Mouse (Mus musculus): ENCODE measurements around the gene Ccdc73. TPM values are rescaled to one million over a fixed set of nuclear protein-coding genes. Genes with fewer than 3 reads are reported as not detected.

The Ccdc73 gene
- total RNA-seq, 4 experiments from 2014 or later: 3.7 to 5.6 (median 5.2) TPM

DNA sequence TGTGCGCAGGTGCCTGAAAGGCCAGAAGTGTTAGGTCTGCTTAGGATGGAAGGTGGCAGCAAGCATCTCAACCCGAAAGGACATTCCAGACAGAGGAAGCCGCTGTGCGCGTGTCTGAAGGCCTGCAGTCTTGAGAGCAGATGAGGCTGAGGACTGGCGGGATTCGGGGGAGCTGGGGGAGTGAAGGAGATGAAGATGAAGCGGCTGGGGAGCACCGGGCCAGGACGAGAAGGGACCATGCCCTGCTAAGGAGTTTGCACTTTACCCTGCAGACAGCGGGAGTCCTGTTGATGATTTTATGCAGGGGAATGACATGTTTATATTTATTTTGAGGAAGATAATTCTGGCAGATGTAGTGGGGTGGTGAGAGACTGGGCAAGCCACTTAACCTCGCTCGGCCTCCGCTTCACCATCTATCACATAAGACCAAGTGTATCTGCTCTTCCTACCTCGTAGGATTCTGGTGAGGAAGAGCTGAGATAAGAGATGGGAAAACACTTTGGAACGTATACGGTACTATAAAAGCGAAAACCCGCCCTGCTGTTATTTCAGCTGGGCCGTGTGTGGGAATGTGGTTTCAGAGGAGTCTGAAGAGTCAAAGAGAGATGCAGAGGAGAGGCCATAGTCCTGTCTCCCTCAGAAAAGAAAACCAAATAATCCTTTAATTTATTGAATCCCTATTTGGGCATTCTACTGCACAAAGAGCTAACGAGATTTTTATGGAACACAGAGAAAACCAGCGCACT, 159.5 kb downstream of the Ccdc73 start:
- no peak for DNase-seq (ENCODE audit: low spot score)

DNA sequence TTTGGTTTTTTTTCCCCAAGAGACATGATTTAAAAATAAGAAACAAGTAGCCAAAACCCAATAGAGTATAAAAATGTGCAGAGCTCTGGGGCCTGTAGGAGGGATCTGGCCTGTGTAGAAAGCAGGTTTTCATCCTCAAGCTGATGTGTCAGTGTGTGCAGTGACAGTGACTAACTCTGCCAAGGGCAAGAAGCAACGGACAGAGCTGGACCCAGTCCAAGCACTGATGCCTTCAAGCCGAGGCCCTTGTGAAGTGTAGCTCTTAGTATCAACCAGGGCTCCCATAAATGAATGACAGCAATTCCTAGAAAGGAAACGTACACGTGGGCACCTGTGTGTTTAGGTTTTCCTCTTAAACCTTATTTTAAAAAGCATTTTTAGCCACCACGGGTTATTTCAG, 161.2 kb downstream of the Ccdc73 start:
- DNase-seq (ENCODE audit: low spot score): no peak

DNA sequence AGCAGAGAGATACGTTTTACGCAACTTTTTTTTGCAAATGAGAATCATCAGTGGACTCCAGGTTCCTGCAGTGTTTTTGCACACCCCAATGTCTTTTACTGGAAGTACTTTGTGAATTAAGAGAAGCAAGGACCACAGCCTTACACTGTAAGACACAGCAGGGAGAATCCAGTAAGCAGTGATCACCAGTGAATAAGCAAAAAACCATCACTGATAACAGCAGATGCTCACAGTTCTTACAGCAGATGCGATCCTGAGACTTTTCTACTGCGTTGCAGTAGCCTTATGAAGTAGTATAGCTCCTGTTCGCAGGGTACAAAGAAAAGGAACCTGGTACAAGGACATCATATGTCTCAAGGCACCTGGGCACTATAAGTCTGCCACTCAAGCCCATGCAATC, 162.9 kb downstream of the Ccdc73 start:
- DNase-seq (ENCODE audit: low spot score): no peak

DNA sequence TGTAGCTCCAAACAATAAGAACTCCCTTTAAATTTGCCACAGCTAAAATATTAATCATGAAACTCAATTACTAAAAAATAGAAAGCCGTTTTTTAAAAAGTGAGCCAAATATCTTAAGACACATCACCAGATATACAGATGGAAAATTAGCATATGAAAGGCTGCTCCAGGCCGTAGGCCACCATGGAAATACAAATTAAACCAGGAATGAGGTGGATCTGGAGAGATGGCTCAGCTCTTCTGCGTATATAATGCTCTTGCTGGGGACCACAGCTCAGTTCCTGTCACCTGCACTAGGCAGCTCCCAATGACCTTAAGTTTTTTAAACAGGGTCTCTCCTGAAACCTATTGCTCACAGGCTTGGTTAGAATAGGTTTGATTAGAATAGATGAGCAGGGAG, 166.5 kb downstream of the Ccdc73 start:
- DNase-seq (ENCODE audit: low spot score): no peak

DNA sequence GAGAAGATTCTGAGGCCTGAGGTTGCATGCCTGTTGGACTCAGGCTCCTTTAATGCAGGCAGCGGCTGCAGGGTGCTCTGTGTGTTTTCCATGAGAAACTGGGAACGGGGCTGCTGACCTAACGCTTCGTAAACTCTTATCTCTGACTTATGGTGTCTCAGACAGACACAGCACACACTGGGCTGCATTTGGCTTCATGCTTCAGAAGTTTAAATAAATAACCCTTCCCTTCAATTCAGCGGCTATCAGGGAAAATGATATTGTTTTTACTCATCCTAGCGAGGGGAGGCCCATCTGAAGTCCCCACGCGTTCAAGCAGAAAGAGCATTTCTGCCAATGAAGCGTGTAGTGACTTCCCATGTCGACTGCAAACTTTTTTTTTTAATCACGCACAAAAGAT, 168.4 kb downstream of the Ccdc73 start:
- DNase-seq (ENCODE audit: low spot score): no peak

DNA sequence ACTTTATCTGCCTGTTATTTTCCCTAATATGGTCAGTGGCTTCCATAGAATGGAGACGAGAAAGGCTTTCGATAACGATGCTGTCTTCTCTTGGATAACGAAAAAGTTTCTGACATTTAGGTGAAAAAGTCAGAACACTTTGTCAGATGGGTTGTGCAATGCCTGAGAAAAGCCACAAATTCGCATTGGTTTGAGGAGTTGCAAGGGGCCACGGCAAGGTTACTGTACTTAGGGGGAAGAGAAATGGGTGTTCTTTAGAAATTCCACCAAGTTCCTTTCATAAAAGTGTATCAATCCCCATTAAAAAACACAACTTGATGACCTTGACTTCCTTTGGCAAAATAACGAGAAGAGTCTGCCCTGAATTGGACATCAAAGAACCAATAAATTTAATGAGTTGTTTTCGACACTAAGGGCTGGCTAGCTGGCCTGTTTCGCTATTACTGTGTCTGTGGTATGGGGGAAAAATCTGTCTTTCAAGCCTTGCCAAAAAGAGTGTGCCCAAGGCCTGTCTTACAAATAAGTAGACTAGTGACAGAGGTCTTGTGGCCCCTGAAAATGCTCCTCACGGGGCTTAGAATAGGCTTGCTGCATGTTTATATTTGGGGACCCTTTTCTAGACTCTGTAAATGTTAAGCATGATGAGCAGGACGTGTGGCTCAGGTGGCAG, 168.9 kb downstream of the Ccdc73 start:
- no peak for DNase-seq (ENCODE audit: low spot score)

DNA sequence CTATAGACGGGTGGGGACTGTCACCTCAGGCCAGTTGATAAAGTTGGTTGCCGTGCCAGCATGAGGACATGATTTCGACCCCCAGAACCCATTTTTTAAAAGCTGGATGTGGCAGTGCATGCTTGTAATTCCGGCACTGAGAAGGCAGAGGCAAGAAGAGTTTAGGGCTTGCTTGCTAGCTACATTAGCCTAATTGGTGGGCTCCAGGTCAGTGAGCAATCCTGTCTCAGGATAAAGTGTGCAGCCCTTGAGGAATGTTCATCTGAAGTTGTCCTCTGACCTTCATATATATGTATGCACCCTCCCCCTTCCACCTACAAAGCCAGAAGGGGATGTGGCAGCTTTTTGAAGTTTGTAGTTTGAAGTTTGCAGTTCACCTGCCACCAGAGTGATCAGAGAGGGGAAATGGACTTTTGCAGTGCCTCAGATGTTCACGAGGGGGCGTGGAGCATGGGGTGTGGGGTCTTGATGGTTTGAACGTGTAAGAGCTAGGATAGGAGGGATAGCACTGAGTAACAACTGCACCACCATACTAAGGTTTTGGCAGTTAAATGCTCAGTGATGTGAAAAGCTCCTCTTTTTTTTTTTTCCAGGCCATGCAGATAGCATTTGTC, 170.5 kb downstream of the Ccdc73 start:
- no peak for DNase-seq (ENCODE audit: low spot score)

DNA sequence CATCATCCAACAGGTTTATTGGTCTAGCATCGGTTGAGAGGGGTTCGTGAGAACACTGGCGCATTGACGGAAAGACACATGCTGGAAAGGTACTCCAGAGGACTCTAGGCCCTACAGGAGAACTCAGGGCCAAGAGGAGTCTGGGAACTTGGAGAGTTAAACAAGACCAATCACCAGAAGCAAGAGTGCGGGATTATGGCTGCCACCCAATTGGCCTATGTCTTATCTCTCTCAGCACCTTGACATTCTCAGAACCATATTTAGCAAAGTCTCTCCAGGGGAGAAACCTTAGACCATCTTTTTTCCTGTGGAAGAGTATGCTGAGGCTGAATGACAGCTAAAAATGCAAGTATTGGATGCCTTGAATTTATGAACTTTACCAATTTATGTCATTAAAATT, 171.3 kb downstream of the Ccdc73 start:
- DNase-seq (ENCODE audit: low spot score): no peak

DNA sequence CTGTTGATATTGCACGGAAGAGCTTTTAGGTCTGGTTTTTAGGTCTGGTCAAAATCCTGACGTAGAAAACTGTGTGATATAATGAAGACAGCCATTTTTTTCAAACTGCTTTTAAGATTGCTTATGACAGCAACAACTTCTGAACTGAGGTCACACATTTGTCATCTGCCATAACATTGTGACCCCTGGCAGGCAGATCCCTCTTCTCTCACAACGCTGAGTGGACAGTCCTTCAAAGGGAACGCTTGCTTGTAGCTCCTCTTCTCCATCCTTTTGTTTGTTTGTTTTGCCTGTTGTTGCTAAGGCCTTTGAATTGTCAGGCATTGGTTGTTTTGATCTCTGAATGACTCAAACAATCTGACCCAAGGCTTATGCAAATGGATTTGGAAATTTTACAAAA, 173.3 kb downstream of the Ccdc73 start:
- no peak for DNase-seq (ENCODE audit: low spot score)

DNA sequence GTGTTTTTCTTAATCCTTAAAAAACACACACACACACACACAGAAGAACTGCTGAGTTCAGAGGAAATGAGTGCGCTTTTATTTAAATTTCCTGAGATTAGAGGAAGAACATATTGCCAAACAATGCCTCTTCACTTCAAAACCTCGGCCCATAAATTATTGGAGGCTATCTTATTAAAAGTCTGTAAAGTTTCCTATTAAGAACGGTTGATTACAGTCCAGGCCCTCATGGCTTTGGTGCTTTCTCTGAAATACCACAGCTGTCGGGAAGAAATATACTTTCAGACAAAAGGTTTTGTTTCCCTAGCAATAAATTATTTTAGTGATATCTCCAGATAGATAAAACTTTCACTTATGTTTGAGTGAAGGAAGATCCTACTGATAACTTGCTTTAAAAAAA, 175.5 kb downstream of the Ccdc73 start:
- DNase-seq (ENCODE audit: low spot score): no peak

DNA sequence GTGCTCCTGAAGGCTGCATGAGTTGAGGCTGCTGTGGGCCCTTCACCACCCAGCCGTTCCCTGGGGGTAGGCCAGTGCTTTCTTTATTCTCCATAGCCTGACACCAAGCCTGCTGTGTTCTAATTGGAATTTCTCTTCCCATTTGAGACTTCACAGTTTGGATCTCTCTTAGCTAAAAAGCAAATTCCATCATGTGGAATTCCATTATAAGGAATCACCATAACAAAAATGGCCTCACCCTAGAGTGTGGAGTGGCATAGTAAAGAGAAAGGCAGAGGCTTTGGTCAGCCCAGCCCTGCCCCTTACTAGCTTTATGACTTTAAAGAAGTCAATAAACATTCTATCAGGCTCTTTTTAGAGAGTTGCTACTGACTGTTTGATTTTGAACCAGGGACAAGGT, 180.7 kb downstream of the Ccdc73 start:
- DNase-seq (ENCODE audit: low spot score): no peak

DNA sequence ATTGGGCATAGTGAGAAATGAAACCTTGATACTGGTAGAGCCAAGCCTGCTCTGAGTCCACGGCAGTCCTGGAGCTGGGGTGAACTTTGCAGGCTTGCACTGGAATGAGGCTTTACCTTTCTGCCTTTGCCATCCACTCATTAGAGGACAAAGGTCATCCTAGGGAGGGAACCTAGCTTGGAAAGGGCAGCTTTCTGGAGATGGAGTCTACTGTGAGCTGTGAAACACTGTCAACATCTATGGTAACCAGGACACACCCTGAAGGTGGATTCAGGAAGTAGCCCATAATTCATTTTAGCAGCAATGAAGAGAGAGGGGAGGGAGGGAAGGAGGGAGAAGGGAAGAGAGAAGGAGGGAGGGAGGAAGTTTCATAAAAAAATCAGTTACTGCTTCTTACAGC, 187.9 kb downstream of the Ccdc73 start:
- DNase-seq (ENCODE audit: low spot score): no peak

DNA sequence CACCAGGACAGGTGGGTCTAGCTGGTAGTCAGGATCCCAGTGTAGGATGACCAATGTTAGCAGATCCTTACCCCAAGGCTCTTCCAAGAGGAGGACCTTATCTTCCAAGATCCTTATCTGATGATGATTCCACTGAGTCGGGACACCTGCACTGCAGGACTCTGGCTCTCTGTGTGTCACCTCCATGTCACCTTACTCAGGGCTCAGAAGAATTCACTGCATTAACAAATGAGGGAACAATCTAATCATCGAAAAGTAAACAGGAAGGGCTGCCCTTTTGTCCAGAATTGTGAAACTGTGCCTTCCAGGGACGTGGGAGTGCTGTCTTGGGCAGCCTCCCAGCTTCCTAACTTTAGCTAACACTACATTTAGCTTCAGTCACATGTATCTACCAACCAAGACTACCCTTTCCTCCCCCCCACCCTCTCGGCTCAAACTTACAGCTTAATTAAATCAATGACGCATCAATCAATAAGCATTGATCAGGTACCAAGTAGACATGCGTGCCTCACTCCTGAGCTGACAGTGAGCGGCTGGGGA, 191.0 kb downstream of the Ccdc73 start:
- DNase-seq (ENCODE audit: low spot score): no peak

DNA sequence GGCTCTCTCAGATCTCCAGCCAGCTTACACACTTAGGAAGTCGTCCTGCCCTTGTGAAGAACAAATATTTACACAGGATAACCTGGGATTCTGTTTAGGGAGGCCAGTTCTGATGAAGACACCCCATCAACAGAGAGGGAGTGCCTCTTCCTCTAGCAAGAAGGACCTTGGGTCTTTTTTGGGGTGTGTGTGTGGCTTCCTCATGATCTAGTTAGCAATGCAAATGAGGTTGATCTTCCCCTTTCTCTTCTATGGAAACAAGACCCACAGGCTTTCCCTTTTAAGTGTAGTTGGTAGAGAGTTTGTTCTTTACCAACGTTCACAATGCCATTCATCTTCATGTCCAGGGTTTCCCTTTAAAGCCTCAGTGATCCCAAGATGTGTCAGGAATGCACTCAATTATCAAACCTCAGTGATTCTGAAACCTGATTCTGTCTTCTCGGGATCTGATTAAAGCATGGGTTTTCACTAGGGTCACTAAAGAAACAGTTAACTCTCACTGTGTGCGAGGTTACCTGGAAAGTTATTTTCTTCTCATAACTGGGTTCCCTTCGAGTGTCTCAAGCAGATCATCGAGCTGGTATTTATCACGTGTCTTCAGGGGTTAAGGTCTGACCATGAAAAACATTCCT, 195.3 kb downstream of the Ccdc73 start:
- no peak for DNase-seq (ENCODE audit: low spot score)

Other genes starting within 250 kb of the Ccdc73 start
- gene Tcp11l1, start 155.6 kb upstream of the Ccdc73 start, total RNA-seq (2022): 10 to 100 TPM in 2 of 4 experiments, 1 to 10 TPM in 2; 8.4 to 10.7 (median 9.7) TPM
- not detected for gene Pin1rt1, start 151.4 kb upstream of the Ccdc73 start, total RNA-seq (2022)
- 1 to 10 TPM in 3 of 4 experiments, under 1 TPM in 1; 0.57 to 1.8 (median 1.2) TPM for gene Depdc7, start 124.9 kb upstream of the Ccdc73 start, total RNA-seq (2022)
- gene Qser1, start 51.0 kb upstream of the Ccdc73 start, total RNA-seq (2022): 10 to 100 TPM; 28.3 to 33.9 (median 31.1) TPM
- gene Prrg4, start 17.9 kb upstream of the Ccdc73 start, total RNA-seq (2022): 1 to 10 TPM in 2 of 4 experiments, under 1 TPM in 2; 0.65 to 1.4 (median 0.99) TPM
- gene Eif3m, start 149.3 kb downstream of the Ccdc73 start, total RNA-seq (2022): 100 to 1,000 TPM; 127 to 143 (median 138) TPM
- not detected for gene Gm11060, start 224.2 kb downstream of the Ccdc73 start, total RNA-seq (2022)

Measured in heart, adult 8-10 months (tissue).